8 mouse cellular contexts compared by ENCODE assay signal in the genomic region with DNA sequence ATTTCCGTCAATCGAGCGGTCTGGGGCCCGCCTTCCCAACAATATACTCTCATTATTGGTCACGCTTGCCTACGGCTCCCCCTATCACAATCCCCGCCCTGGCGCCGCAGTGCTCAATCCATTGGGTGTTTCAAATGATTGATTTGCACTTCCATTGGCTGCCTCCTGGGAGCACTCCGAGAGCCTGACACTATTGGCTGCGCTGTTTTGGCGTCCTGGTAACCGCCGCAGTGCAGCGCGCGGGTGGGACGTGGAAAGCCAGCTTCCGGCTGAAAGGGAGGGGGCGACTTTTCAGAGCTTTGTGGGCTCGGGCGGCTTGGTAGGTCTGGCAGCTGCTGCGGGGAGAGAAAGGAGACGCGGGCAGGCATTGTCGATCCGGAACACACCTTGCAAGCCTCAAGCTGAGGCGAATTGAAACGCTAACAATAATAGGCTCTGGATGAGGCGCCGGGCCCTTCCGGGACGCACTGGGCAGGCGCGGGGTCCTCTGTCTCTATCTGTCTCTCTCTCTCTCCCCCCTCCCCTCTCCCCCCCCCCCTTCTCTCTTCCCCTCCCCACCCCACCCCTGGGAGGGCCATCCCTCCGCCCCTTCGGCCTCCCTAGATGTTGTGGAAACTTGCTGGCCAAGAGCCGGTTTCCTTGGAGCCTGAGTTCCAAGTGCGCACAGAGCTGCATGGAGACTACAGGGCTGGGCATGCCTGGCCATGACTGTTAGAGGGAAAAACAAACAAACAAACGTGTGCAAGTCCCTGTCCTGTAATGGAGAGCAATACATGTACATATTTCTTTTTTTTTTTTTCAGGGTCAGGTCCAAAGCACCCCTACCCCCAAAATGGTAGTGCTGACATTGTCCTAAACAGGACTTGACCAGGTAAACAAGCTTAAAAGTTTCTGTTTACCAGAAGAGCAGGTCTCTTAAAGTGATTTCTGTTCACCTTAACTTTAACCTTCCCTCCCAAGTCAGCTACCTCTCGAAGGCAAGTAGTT. TPM values are rescaled to one million over a fixed set of nuclear protein-coding genes. Genes with fewer than 3 reads are reported as not detected.
A peak's percentile ranks its signal among the peaks of the same experiment; 100 is the strongest.
DNase-seq lines count a peak whose midpoint lies in the region; ATAC-seq lines count a peak whose summit lies in the region.

No protein-coding gene starts in this region.

- DNase-seq in adrenal gland, postnatal 14 days, result peak; percentile 98
- DNase-seq in embryonic facial prominence, embryonic 11.5 days (ENCODE audit: low spot score), result peak; percentile 99
- DNase-seq in gonadal fat pad, adult 2 months (ENCODE audit: low read depth), result peak; percentile 98
- peak; percentile 98 to 100 for DNase-seq in left cerebral cortex, postnatal 25 days (ENCODE audit: low spot score in 2 of 2)
- peak; percentile 99 for DNase-seq in mesoderm, embryonic 11.5 days (ENCODE audit: low read depth, low spot score)
- peak; percentile 99 for DNase-seq in right cerebral cortex, postnatal 25 days
- DNase-seq in yolk sac, embryonic 10.5 days (ENCODE audit: low spot score), result peak; percentile 99

- H3K9me3 ChIP-seq in embryonic facial prominence, embryonic 11.5 days (replicated peaks; ENCODE audit: control insufficient read depth, low read length), result no peaks in the 10 kb centered on the region
- no peaks in the 10 kb centered on the region for H3K9me3 ChIP-seq in intestine, embryonic 16.5 days (ENCODE audit: control insufficient read depth, low read length)

- 2% methylated on average over 39 of the region's 41 CpGs for WGBS in embryonic facial prominence, embryonic 11.5 days
- 2% methylated on average over 41 of the region's 41 CpGs for WGBS in intestine, embryonic 16.5 days

- H3K4me3 ChIP-seq in embryonic facial prominence, embryonic 11.5 days (ENCODE audit: low read depth, low read length), result peak overlapping the region; percentile 51
- H3K4me3 ChIP-seq in intestine, embryonic 16.5 days (ENCODE audit: low read length), result peak overlapping the region; percentile 65

- intact Hi-C loops in left cerebral cortex, postnatal 25 days (cut with DNase I), result loop anchor here (2.0 kb wide), 2 partner anchors 14 to 30 kb away; a partner anchor contains a TSS

- H3K9ac ChIP-seq in embryonic facial prominence, embryonic 11.5 days (replicated peaks; ENCODE audit: low read length), result peak overlapping the region; percentile 67
- peak overlapping the region; percentile 76 for H3K9ac ChIP-seq in intestine, embryonic 16.5 days (ENCODE audit: low read depth, low read length)

- peak overlapping the region; percentile 97 for H3K27ac ChIP-seq in embryonic facial prominence, embryonic 11.5 days (replicated peaks; ENCODE audit: low read depth, low read length)
- peak overlapping the region; percentile 99 for H3K27ac ChIP-seq in intestine, embryonic 16.5 days (ENCODE audit: low read length)

- peaks cover 2% of the 10 kb centered on the region; the same call in 1 of the 2 replicates for H3K4me1 ChIP-seq in embryonic facial prominence, embryonic 11.5 days (ENCODE audit: control insufficient read depth, insufficient read depth, low read length)
- H3K4me1 ChIP-seq in intestine, embryonic 16.5 days (ENCODE audit: control insufficient read depth, insufficient read depth, low read length), result peaks cover 34% of the 10 kb centered on the region

- no peaks in the 10 kb centered on the region for H3K27me3 ChIP-seq in embryonic facial prominence, embryonic 11.5 days (ENCODE audit: control insufficient read depth, insufficient read depth, low read length)
- H3K27me3 ChIP-seq in intestine, embryonic 16.5 days (replicated peaks; ENCODE audit: control insufficient read depth, insufficient read depth, low read length), result no peaks in the 10 kb centered on the region

- ATAC-seq in embryonic facial prominence, embryonic 11.5 days (replicated peaks; ENCODE audit: insufficient number of reproducible peaks, low FRiP score, low TSS enrichment, low read depth), result peak; percentile 97
- ATAC-seq in intestine, embryonic 16.5 days, result peak; percentile 94

- peak overlapping the region; percentile 60 for H3K4me2 ChIP-seq in embryonic facial prominence, embryonic 11.5 days (ENCODE audit: low read depth, low read length)
- H3K4me2 ChIP-seq in intestine, embryonic 16.5 days (ENCODE audit: low read depth, low read length), result peak overlapping the region; percentile 56

- H3K36me3 ChIP-seq in embryonic facial prominence, embryonic 11.5 days (replicated peaks; ENCODE audit: control insufficient read depth, insufficient read depth, low read depth, low read length), result no peaks in the 10 kb centered on the region
- 0 out of 2 replicates have a peak, but pooled peaks cover 4% of the 10 kb centered on the region for H3K36me3 ChIP-seq in intestine, embryonic 16.5 days (ENCODE audit: control insufficient read depth, insufficient read depth, low read length)

RNA-seq across cellular contexts. Expression of a gene that starts 0.6 kb away (rescaled TPM):
- 290 and 294 TPM in 2 replicates for total RNA-seq in adrenal gland, postnatal 14 days (2021)
- polyA plus RNA-seq in embryonic facial prominence, embryonic 11.5 days (2014; fragmentation: Nextera tagmentation; extraction: Ambion mirVana), result 456 and 490 TPM in 2 replicates
- polyA plus RNA-seq in gonadal fat pad, adult 2 months (2012; rRNA removed), result 468 and 584 TPM in 2 replicates
- polyA plus RNA-seq in intestine, embryonic 16.5 days (2015; fragmentation: Nextera tagmentation; extraction: Ambion mirVana), result 635 and 699 TPM in 2 replicates
- 100 to 1,000 TPM; 376 to 398 TPM for total RNA-seq in left cerebral cortex, postnatal 25 days (2021)

RNA-seq across cellular contexts. Expression of a gene that starts 6.5 kb away (rescaled TPM):
- total RNA-seq in adrenal gland, postnatal 14 days (2021), result not detected in 2 replicates
- polyA plus RNA-seq in embryonic facial prominence, embryonic 11.5 days (2014; fragmentation: Nextera tagmentation; extraction: Ambion mirVana), result 1.4 TPM in 1 of 2 replicates, not detected in the other
- polyA plus RNA-seq in gonadal fat pad, adult 2 months (2012; rRNA removed), result 1.8 and 3.4 TPM in 2 replicates
- 0.12 and 0.62 TPM in 2 replicates for polyA plus RNA-seq in intestine, embryonic 16.5 days (2015; fragmentation: Nextera tagmentation; extraction: Ambion mirVana)
- total RNA-seq in left cerebral cortex, postnatal 25 days (2021), result not detected

RNA-seq across cellular contexts. Expression of a gene that starts 9.1 kb away (rescaled TPM):
- total RNA-seq in adrenal gland, postnatal 14 days (2021), result not detected in 2 replicates
- not detected in 2 replicates for polyA plus RNA-seq in embryonic facial prominence, embryonic 11.5 days (2014; fragmentation: Nextera tagmentation; extraction: Ambion mirVana)
- polyA plus RNA-seq in gonadal fat pad, adult 2 months (2012; rRNA removed), result not detected in 2 replicates
- polyA plus RNA-seq in intestine, embryonic 16.5 days (2015; fragmentation: Nextera tagmentation; extraction: Ambion mirVana), result 11.3 and 17.7 TPM in 2 replicates
- total RNA-seq in left cerebral cortex, postnatal 25 days (2021), result not detected

RNA-seq across cellular contexts. Expression of a gene that starts 10.6 kb away (rescaled TPM):
- total RNA-seq in adrenal gland, postnatal 14 days (2021), result not detected in 2 replicates
- polyA plus RNA-seq in embryonic facial prominence, embryonic 11.5 days (2014; fragmentation: Nextera tagmentation; extraction: Ambion mirVana), result not detected in 2 replicates
- 0.74 and 0.93 TPM in 2 replicates for polyA plus RNA-seq in gonadal fat pad, adult 2 months (2012; rRNA removed)
- polyA plus RNA-seq in intestine, embryonic 16.5 days (2015; fragmentation: Nextera tagmentation; extraction: Ambion mirVana), result not detected in 2 replicates
- under 1 TPM in 1 of 2 experiments, not detected in 1; 0.23 TPM for total RNA-seq in left cerebral cortex, postnatal 25 days (2021)

RNA-seq across cellular contexts. Expression of a gene that starts 11.5 kb away (rescaled TPM):
- not detected in 2 replicates for total RNA-seq in adrenal gland, postnatal 14 days (2021)
- polyA plus RNA-seq in embryonic facial prominence, embryonic 11.5 days (2014; fragmentation: Nextera tagmentation; extraction: Ambion mirVana), result not detected in 2 replicates
- 0.04 and 0.09 TPM in 2 replicates for polyA plus RNA-seq in gonadal fat pad, adult 2 months (2012; rRNA removed)
- polyA plus RNA-seq in intestine, embryonic 16.5 days (2015; fragmentation: Nextera tagmentation; extraction: Ambion mirVana), result 0.37 and 0.54 TPM in 2 replicates
- total RNA-seq in left cerebral cortex, postnatal 25 days (2021), result not detected

Comparison
In these comparisons a context has a peak if more than half of its experiments do, and no peak if none do; other contexts are left out.
1. Peak in every context shown above with its lines: DNase-seq, ATAC-seq, H3K4me3 ChIP-seq and H3K27ac ChIP-seq.
2. RNA of a gene that starts 9.1 kb away (polyA plus RNA-seq): 11.3 to 17.7 TPM in intestine, embryonic 16.5 days; not detected in embryonic facial prominence, embryonic 11.5 days and not detected in gonadal fat pad, adult 2 months; every median in the first group is over 10 times any median in the second.